Mouse (Mus musculus): ENCODE measurements around the gene Klc3.

Gene Klc3
- long read RNA-seq, experiment 1: 0 reads
- long read RNA-seq, experiment 2, partial matches to known transcripts: 0 of 1 reads
- long read RNA-seq, experiment 2, other reads (novel, unspliced or antisense): 1 of 1 reads

GRCm38 (mm10) chr7:19403731-19404296, at the start of gene Klc3:
Klc3 (minus strand) TSS chr7:19404104.
- intact Hi-C loops (cut with DNase I): loop anchor here (5.0 to 10.0 kb wide), 2 partner anchors 111 to 308 kb away; partner anchors contain the start of gene Nkpd1

DNA sequence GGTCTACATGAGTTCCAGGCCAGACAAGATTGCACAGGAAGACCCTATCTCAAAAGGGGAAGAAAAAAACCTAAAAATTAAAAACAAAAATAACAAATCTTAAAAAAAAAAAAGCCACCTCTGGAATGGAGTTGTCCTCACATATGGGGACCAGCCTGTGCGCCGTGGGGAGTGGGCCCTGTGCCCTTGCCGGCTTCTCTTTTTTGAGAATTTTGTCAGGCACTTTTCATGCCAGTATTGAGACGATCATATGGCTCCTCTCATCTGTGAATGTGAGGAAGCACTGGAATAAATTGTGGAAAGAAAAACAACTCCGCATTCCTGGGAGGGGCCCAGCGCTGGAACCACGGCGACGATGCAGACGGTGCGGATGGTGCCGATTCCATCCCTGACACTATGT, 45.3 kb upstream of the Klc3 start:
- intact Hi-C loops (cut with DNase I): no loop called here

DNA sequence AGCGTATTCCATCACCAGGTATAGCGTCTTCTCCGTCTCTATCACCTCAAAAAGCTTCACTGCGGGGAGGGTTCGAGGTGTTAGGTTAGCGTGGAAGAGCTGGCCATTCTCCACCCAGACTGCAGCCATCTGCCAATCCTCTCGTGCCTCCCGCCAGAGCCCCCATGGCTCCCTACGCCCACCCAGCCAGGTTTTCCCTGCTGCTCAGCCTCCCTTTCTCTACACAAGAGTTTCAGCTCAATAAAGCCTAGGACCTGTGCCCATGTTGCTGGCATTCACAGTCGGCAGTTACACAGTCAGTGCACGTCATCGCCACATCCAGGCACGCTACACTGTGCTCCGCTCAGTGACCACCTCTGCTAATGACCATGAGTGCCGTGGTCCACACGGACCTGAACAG, 43.8 kb upstream of the Klc3 start:
- intact Hi-C loops (cut with DNase I): no loop called here

DNA sequence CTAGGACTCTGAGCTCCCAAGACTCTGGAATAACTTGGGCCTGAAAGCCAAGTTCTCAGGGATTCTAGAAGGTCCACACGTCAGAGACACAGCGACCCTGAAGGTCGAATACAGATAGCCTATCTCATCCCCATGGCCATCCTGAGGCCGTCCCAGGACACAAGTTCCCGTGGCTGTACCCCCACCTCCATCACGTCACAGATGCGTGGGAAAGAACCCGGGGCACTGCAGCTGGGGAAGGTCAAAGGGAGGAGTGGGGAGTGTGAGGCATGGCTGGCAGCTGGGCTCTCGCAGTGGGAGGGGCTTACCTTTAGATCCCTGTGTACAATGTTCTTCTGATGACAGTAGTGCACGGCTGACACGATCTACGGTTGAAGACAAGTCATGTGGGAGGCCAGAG, 40.9 kb upstream of the Klc3 start:
- intact Hi-C loops (cut with DNase I): loop anchor here (5.0 kb wide), 1 partner anchor 38 kb away; no protein-coding TSS in a partner anchor

GRCm38 (mm10) chr7:19443344-19443743, 39.4 kb upstream of the Klc3 start:
- intact Hi-C loops (cut with DNase I): loop anchor here (5.0 kb wide), 1 partner anchor 36 kb away; no protein-coding TSS in a partner anchor

DNA sequence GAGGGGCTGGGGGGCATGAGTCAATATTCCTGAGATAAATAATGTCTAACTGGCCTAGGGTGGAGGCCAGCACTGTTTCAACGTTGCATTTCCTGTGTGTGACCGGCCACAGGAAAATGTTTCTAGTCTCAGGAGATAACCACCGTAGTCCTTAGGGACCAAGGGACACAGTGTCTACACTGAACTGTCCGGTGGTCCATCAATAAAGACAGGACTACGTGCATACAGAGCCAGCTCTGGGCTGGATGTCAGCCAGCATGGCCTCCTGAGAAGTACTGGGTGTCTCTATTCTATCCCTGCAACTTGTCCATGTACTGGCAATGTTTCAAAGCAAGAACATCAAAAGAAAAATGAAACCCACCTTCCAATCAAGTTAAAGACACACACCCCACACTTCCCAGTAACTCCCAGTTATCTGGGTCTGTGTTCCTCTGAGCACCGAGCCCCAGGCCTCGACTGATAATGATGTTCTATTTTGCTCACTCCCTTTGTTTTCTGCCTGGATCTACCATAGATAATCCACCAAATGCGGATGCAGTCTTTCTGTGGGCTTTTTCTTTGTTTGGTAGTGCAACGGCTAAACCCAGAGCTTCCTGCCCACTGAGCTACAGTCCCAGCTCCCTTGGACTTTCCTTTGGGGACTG, 37.7 kb upstream of the Klc3 start:
- intact Hi-C loops (cut with DNase I): loop anchor here (5.0 kb wide), 1 partner anchor 34 kb away; no protein-coding TSS in a partner anchor

DNA sequence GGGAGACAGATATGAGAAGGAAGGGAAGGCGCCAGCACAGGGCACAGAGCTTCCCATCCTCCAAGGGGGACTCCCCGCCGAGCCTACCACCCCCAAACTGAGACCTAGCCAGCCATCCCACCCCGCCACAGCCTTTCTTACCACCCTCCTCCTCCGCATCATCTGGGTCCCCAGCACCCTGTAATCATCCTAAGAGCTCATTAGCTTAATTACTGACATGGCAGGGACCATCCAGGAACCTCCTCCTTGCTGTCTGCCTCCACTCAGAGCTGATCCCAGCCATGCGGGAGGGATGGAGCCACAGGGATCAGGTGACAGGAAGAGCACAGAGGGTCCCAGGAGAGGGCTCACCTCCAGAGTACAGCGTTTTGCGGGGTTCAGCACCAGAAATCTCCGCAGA, 33.1 kb upstream of the Klc3 start:
- intact Hi-C loops (cut with DNase I): no loop called here

- intact Hi-C loops (cut with DNase I): no loop called here
Observed at GRCm38 (mm10) chr7:19436276-19436675, 32.4 kb upstream of the Klc3 start.

DNA sequence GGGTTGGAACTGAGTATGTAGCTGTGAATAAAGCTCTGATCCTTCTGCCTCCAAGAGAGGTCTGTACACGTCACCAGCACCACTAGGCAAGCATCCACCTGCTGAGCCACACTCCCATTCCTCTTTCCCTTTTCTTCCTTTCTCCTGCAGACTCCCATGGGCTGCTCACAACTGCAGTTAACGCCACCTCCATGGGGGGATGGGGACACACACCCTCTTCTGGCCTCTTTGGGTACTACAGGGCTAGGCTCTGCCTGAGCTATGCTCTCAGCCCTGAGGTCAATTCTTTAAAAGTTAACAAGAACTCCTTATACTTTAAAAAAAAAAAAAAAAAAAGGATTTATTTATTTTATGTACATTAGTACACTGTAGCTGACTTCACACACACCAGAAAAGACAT, 28.6 kb upstream of the Klc3 start:
- intact Hi-C loops (cut with DNase I): no loop called here

DNA sequence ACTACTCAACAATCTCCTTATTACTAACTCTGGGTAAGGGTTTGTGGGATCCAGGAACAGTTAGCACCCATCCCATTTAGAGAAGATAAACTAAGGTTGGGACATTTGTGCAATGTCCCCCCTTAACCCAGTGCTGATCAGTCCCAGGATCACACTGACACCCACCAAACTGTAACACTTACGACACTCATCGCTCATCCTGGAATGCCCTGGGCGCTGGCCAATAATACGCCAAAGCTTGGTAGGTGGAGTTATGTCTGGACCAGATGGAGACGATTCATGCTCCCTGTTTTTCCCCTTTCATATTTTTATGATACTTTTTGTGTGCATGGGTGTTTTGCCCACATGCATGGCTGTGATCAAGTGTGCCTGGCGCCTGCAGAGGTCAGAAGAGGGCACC, 26.5 kb upstream of the Klc3 start:
- intact Hi-C loops (cut with DNase I): no loop called here

DNA sequence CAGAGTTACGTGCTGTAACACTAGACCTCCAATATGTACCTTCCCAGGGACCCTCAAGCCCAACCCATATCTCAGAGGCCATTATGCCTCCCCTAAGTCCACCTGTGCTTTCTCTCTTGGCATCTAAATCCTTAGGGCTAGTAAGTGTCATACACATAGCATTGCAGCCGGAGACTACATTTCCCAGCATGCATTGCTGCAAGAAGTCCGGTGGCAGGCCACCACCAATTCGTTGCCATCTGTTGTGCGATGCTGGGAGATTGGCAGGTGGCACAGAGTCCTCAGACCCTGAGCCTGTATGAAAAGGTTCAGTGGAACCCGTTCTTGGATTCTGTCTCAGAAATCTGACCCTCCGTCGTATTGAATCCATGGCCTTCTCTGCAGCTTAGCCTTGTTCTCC, 25.8 kb upstream of the Klc3 start:
- intact Hi-C loops (cut with DNase I): no loop called here

DNA sequence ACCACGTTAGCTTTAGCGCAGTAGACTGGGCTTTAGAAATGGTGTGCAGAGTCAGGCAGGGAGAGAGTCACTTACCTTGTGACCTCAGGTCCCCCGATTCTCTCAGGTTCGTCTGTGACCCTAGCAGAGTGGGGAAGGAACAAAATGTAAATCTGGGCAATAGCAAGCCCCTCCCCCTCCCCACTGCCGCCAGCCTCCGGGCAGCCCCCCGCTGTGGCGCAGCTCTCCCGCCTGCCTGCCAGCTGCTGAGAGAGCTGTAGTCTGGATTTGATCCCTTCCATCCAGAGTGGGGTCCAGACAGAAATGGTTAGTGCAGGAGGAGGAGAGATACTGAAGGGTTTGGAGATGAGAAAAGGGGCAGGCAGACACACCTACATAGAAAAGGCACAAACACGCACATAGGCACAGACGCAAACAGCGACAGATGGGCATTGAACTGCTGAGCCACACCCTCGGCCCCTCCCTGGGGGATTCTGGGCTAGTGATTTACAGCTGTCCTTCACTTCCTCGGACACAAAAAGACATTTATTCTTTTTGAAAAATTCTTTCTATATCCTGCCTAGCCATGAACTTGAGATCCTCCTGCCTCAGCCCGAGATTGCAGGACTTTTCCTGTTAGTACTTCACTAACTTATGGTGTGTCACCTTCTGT, 24.2 kb upstream of the Klc3 start:
- intact Hi-C loops (cut with DNase I): no loop called here

- intact Hi-C loops (cut with DNase I): no loop called here
Observed at GRCm38 (mm10) chr7:19426888-19427287, 23.0 kb upstream of the Klc3 start.

DNA sequence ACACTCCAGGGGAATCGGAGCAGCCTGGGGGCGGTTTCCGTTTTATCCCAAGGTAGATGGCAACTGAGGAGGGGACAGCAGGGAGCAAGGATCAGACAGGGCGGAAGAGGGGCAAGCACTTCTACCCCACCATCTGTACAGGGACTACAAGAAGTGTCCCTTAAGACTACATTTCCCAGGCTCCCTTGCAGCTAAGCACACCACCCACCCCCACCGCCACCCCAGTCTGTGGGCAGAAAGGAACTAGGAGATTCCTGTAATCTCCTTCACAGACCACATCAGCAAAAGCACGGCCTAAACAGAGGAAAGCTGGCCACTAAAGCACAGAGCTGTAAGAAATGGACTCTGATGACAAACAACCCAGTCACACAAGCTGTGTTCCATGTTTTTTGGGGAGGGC, 22.4 kb upstream of the Klc3 start:
- intact Hi-C loops (cut with DNase I): no loop called here

GRCm38 (mm10) chr7:19424051-19424450, 20.1 kb upstream of the Klc3 start:
- intact Hi-C loops (cut with DNase I): no loop called here

DNA sequence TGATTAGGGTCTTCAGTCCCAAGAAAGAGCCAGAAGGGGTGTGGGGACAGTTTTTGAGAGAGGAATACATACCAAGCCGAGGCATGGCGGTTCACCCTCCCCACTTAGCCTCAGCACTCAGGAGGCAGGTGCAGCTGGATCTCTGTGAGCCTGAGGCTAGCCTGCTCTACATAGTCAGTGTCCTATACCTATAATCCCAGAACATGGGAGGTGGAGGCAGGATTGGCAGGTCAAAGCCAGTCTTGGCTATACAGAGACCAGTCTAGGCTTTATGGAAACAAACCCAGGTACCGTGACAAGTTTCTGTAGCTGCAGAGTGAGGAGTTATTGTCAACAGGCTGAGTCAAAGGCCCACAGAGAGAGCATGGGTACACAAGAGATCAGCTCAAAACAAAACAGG, 19.2 kb upstream of the Klc3 start:
- intact Hi-C loops (cut with DNase I): no loop called here

GRCm38 (mm10) chr7:19420821-19421636, 17.1 kb upstream of the Klc3 start:
- intact Hi-C loops (cut with DNase I): no loop called here

DNA sequence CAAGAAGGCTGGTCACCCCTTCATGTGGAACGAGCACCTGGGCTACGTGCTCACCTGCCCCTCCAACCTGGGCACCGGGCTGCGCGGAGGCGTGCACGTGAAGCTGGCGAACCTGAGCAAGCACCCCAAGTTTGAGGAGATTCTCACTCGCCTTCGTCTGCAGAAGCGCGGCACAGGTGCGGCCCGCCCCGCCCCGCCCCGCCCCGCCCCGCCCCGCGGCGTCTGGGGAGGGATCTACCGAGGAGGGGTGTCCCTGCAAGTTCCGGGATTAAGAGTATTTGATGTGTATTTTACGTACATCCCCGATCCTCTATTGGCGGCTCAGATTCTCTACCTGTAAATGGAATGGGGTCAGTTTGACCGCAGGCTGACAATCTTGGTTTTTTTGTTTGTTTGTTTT, 16.2 kb upstream of the Klc3 start:
- intact Hi-C loops (cut with DNase I): no loop called here

GRCm38 (mm10) chr7:19416590-19416989, 12.7 kb upstream of the Klc3 start:
- intact Hi-C loops (cut with DNase I): no loop called here

DNA sequence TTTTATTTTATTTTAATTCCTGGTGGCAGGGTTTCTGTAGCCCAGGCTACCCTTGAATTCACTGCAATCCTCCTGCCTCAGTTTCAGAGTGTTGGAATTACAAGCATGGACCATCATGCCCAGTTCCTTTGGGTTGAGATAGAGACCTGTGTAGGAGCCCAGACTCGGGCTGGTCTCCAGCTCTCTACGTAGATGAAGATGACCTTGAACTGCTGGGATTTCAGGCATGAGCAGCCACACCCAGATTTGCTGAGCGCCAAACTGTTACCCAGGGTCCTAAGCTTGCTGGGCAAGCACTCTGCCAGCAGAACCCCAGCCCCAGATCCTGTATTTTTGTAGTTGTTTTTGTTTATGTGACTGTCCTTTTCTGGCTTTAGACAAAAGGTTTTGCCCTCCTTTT, 9.6 kb upstream of the Klc3 start:
- intact Hi-C loops (cut with DNase I): no loop called here

DNA sequence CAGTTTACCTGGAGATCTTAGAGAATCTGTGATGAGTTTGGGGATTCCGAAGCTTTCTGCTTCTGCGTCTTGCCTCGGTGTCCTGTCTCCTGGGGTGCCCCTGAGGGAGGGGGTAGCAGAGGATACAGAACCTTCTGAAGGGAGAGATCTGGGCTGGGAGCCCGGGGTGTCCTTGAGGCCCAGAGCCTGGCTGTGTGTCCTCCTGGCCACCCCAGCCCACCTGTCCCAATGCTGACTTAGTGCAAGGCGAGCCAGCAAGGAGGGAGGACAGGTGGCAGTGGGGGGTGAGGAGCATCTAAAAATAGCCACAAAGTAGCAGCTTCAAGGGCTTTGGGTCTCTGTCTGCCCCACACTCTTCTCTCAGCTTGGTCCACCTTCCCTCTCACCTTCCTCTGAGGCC, 7.9 kb upstream of the Klc3 start:
- intact Hi-C loops (cut with DNase I): no loop called here
